8 mouse cellular contexts compared by ENCODE assay signal in genomic region chr17:35046681-35047455, GRCm38 (mm10). TPM values are rescaled to one million over a fixed set of nuclear protein-coding genes. Genes with fewer than 3 reads are reported as not detected.
DNase-seq lines count a peak whose midpoint lies in the region; ATAC-seq and TF ChIP-seq lines count a peak whose summit lies in the region.

Gene Msh5 (minus strand): TSS chr17:35046745.

- H3K27ac ChIP-seq in brown adipose tissue, adult 24 weeks (replicated peaks; ENCODE audit: low read depth, low read length), result peak within 1 kb of the TSS; percentile 86
- H3K27ac ChIP-seq in heart, embryonic 14.5 days (replicated peaks in 1 of 2; ENCODE audit: control insufficient read depth in 1 of 2, insufficient read depth in 1 of 2, low read depth in 2 of 2, low read length in 2 of 2), result peak within 1 kb of the TSS; percentile 87 to 99
- H3K27ac ChIP-seq in liver, embryonic 14.5 days, result peak within 1 kb of the TSS; percentile 81
- H3K27ac ChIP-seq in neural tube, embryonic 11.5 days (ENCODE audit: low read depth, low read length), result peak within 1 kb of the TSS; percentile 63; the same call in 1 of the 2 replicates
- H3K27ac ChIP-seq in stomach, postnatal 0 days (replicated peaks), result peak within 1 kb of the TSS; percentile 99

- ATAC-seq in heart, embryonic 14.5 days (ENCODE audit: insufficient number of reproducible peaks, insufficient read depth, low FRiP score, low read depth), result peak; percentile 92
- ATAC-seq in liver, embryonic 14.5 days (ENCODE audit: insufficient read depth), result peak; percentile 88
- ATAC-seq in neural tube, embryonic 11.5 days (ENCODE audit: insufficient read depth, low FRiP score, low TSS enrichment), result peak; percentile 96
- ATAC-seq in stomach, postnatal 0 days (ENCODE audit: low FRiP score, low TSS enrichment), result peak; percentile 95

- TF ChIP-seq EP300 in liver, embryonic 14.5 days (IDR thresholded peaks at IDR 0.05; ENCODE audit: low read depth), result no peak
- no peak for TF ChIP-seq EP300 in stomach, postnatal 0 days (optimal IDR thresholded peaks at IDR 0.05)

- 3% methylated on average over 33 of the region's 33 CpGs for WGBS in heart, embryonic 14.5 days
- WGBS in liver, embryonic 14.5 days (ENCODE audit: insufficient replicate concordance), result 1% methylated on average over 33 of the region's 33 CpGs
- WGBS in neural tube, embryonic 11.5 days, result 3% methylated on average over 33 of the region's 33 CpGs
- 2% methylated on average over 33 of the region's 33 CpGs for WGBS in stomach, postnatal 0 days

- H3K9me3 ChIP-seq in heart, embryonic 14.5 days (ENCODE audit: control insufficient read depth, low read length), result no peaks in the 10 kb centered on the region
- no peaks in the 10 kb centered on the region for H3K9me3 ChIP-seq in liver, embryonic 14.5 days (ENCODE audit: control insufficient read depth, low read length)
- no peaks in the 10 kb centered on the region for H3K9me3 ChIP-seq in neural tube, embryonic 11.5 days (ENCODE audit: control insufficient read depth, low read length)
- no peaks in the 10 kb centered on the region for H3K9me3 ChIP-seq in stomach, postnatal 0 days (ENCODE audit: control insufficient read depth, low read length)

- H3K4me2 ChIP-seq in heart, embryonic 14.5 days (ENCODE audit: low read length), result peak within 1 kb of the TSS; percentile 99
- H3K4me2 ChIP-seq in liver, embryonic 14.5 days (ENCODE audit: low read depth), result peak within 1 kb of the TSS; percentile 98
- H3K4me2 ChIP-seq in neural tube, embryonic 11.5 days (ENCODE audit: low read depth), result peak within 1 kb of the TSS; percentile 87
- peak within 1 kb of the TSS; percentile 94 for H3K4me2 ChIP-seq in stomach, postnatal 0 days (replicated peaks; ENCODE audit: low read depth)

- peak within 1 kb of the TSS; percentile 94 for H3K9ac ChIP-seq in heart, embryonic 14.5 days (ENCODE audit: low read length)
- H3K9ac ChIP-seq in liver, embryonic 14.5 days (replicated peaks), result peak within 1 kb of the TSS; percentile 94
- peak within 1 kb of the TSS; percentile 62 for H3K9ac ChIP-seq in neural tube, embryonic 11.5 days (ENCODE audit: low read length)
- H3K9ac ChIP-seq in stomach, postnatal 0 days (ENCODE audit: low read length), result peak within 1 kb of the TSS; percentile 76

- peak within 1 kb of the TSS; percentile 63 for H3K4me3 ChIP-seq in brown adipose tissue, adult 24 weeks (ENCODE audit: insufficient read depth, low read depth, low read length)
- H3K4me3 ChIP-seq in heart, embryonic 14.5 days (ENCODE audit: control insufficient read depth in 1 of 2, insufficient read depth in 1 of 2, low read depth in 1 of 2, low read length in 2 of 2), result peak within 1 kb of the TSS; percentile 47 to 65
- peak within 1 kb of the TSS; percentile 68 to 70 for H3K4me3 ChIP-seq in liver, embryonic 14.5 days (ENCODE audit: insufficient read depth in 1 of 2, low read depth in 2 of 2, low read length in 2 of 2)
- H3K4me3 ChIP-seq in neural tube, embryonic 11.5 days (ENCODE audit: low read depth, low read length), result peak within 1 kb of the TSS; percentile 52
- peak within 1 kb of the TSS; percentile 57 for H3K4me3 ChIP-seq in stomach, postnatal 0 days (ENCODE audit: low read depth, low read length)

- 0 out of 2 replicates have a peak, but pooled peaks have one; percentile 3 for TF ChIP-seq CTCF in liver, embryonic 14.5 days (IDR thresholded peaks at IDR 0.05; ENCODE audit: low read depth)
- TF ChIP-seq CTCF in stomach, postnatal 0 days (IDR thresholded peaks at IDR 0.05; ENCODE audit: low read depth), result no peak

- H3K27me3 ChIP-seq in heart, embryonic 14.5 days (ENCODE audit: control insufficient read depth, insufficient read depth, low read length), result no peaks in the 10 kb centered on the region
- H3K27me3 ChIP-seq in liver, embryonic 14.5 days (ENCODE audit: control insufficient read depth, insufficient read depth, low read length), result no peaks in the 10 kb centered on the region
- no peaks in the 10 kb centered on the region for H3K27me3 ChIP-seq in neural tube, embryonic 11.5 days (ENCODE audit: control insufficient read depth, insufficient read depth, low read length)
- no peaks in the 10 kb centered on the region for H3K27me3 ChIP-seq in stomach, postnatal 0 days (ENCODE audit: control insufficient read depth, insufficient read depth, low read length)

- peaks cover 12% of the 10 kb centered on the region; the same call in 1 of the 2 replicates for H3K4me1 ChIP-seq in brown adipose tissue, adult 24 weeks (ENCODE audit: control insufficient read depth, insufficient read depth, insufficient read length, low read length)
- peaks cover 24 to 51% of the 10 kb centered on the region in 2 experiments for H3K4me1 ChIP-seq in heart, embryonic 14.5 days (ENCODE audit: control insufficient read depth in 2 of 2, insufficient read depth in 2 of 2, low read length in 2 of 2)
- H3K4me1 ChIP-seq in liver, embryonic 14.5 days (replicated peaks; ENCODE audit: control insufficient read depth in 2 of 2, insufficient read depth in 2 of 2, low read length in 1 of 2), result peaks cover 58 to 61% of the 10 kb centered on the region in 2 experiments
- peaks cover 19% of the 10 kb centered on the region for H3K4me1 ChIP-seq in neural tube, embryonic 11.5 days (ENCODE audit: control insufficient read depth, insufficient read depth, low read length)
- H3K4me1 ChIP-seq in stomach, postnatal 0 days (replicated peaks; ENCODE audit: control insufficient read depth, insufficient read depth), result peaks cover 8% of the 10 kb centered on the region; the same call in 1 of the 2 replicates

- no peaks in the 10 kb centered on the region for H3K36me3 ChIP-seq in heart, embryonic 14.5 days (ENCODE audit: control insufficient read depth, insufficient read depth, low read length)
- H3K36me3 ChIP-seq in liver, embryonic 14.5 days (replicated peaks; ENCODE audit: control insufficient read depth, insufficient read depth, low read depth), result no peaks in the 10 kb centered on the region
- no peaks in the 10 kb centered on the region for H3K36me3 ChIP-seq in neural tube, embryonic 11.5 days (ENCODE audit: control insufficient read depth, insufficient read depth, low read length)
- H3K36me3 ChIP-seq in stomach, postnatal 0 days (ENCODE audit: control insufficient read depth, insufficient read depth, low read length), result no peaks in the 10 kb centered on the region

- DNase-seq in CD4-positive, CD25-positive, alpha-beta regulatory T cell, adult 2 months (ENCODE audit: low read depth, low spot score), result peak; percentile 98
- DNase-seq in fat pad, adult 2 months (ENCODE audit: extremely low read depth, low read depth, low spot score), result peak; percentile 69
- peak; percentile 99 for DNase-seq in kidney, postnatal 14 days
- peak; percentile 96 to 97 (median 97) for DNase-seq in liver, embryonic 14.5 days (ENCODE audit: low read depth in 3 of 3, low spot score in 3 of 3)
- peak; percentile 99 for DNase-seq in neural tube, embryonic 11.5 days (ENCODE audit: low spot score)
- DNase-seq in stomach, postnatal 0 days (ENCODE audit: low spot score), result peak; percentile 99

RNA-seq across cellular contexts. Expression of gene Msh5, which starts in this region (rescaled TPM):
- polyA plus RNA-seq in brown adipose tissue, adult 24 weeks (2012; ENCODE audit: insufficient read depth, insufficient read length, missing spikeins), result not detected in 2 replicates
- 2.6 and 3.5 TPM in 2 replicates for polyA plus RNA-seq in heart, embryonic 14.5 days (2014; fragmentation: Nextera tagmentation; extraction: Ambion mirVana)
- 3.3 and 4.3 TPM in 2 replicates for polyA plus RNA-seq in liver, embryonic 14.5 days (2012; rRNA removed)
- polyA plus RNA-seq in liver, embryonic 14.5 days (2014; fragmentation: Nextera tagmentation; extraction: Ambion mirVana), result 2.3 and 2.9 TPM in 2 replicates
- 4.1 and 6.2 TPM in 2 replicates for polyA plus RNA-seq in neural tube, embryonic 11.5 days (2014; fragmentation: Nextera tagmentation; extraction: Ambion mirVana)
- 1.9 and 2.7 TPM in 2 replicates for polyA plus RNA-seq in stomach, postnatal 0 days (2015; fragmentation: Nextera tagmentation; extraction: Ambion mirVana)

Comparison
In these comparisons a context has a peak if more than half of its experiments do, and no peak if none do; other contexts are left out.
1. Peak in every context shown above with its lines: DNase-seq, ATAC-seq, H3K4me3 ChIP-seq and H3K27ac ChIP-seq.